Mouse (Mus musculus) embryonic fibroblast, embryonic 13.5 days (primary cell): Measurements from ENCODE around the gene Hipk4. TPM values are rescaled to one million over a fixed set of nuclear protein-coding genes. Genes with fewer than 3 reads are reported as not detected.
A peak's percentile ranks its signal among the peaks of the same experiment; 100 is the strongest.

Source experiments
- H3K27ac ChIP-seq: 2 replicates; pipeline ENCODE4 v1.5.1; 2012; ENCODE audit warnings: low read length, control low read depth, inconsistent platforms; ENCODE audit not compliant: insufficient read depth
- H3K4me1 ChIP-seq: 2 replicates; pipeline ENCODE4 v1.6.1; 2011; ENCODE audit warnings: low read length; ENCODE audit not compliant: control insufficient read depth, insufficient read depth
- H3K4me3 ChIP-seq: 2 replicates; pipeline ENCODE4 v1.5.1; 2011; ENCODE audit warnings: mild to moderate bottlenecking, control low read depth, low read length; ENCODE audit not compliant: insufficient read depth
- CTCF ChIP-seq: IDR thresholded peaks from 2 replicates; pipeline ENCODE4 v1.5.1; 2011; ENCODE audit warnings: mild to moderate bottlenecking, control low read depth, low read length, moderate library complexity, borderline replicate concordance; ENCODE audit not compliant: insufficient read depth
- POLR2A ChIP-seq: IDR thresholded peaks from 2 replicates; pipeline ENCODE4 v1.6.1; 2011; ENCODE audit warnings: low read depth, mild to moderate bottlenecking, control low read depth, low read length, moderate library complexity
- polyA plus RNA-seq: library from polyadenylated mRNA; stranded (reverse); fragments of >200 nt; gene quantifications from 2 replicates; pipeline ENCODE4 v1.2.4, GENCODE M21; 2011; ENCODE audit warnings: low read depth; ENCODE audit not compliant: missing spikeins, insufficient read length

Gene Hipk4
- polyA plus RNA-seq, 1 experiment = 1.5 TPM

DNA sequence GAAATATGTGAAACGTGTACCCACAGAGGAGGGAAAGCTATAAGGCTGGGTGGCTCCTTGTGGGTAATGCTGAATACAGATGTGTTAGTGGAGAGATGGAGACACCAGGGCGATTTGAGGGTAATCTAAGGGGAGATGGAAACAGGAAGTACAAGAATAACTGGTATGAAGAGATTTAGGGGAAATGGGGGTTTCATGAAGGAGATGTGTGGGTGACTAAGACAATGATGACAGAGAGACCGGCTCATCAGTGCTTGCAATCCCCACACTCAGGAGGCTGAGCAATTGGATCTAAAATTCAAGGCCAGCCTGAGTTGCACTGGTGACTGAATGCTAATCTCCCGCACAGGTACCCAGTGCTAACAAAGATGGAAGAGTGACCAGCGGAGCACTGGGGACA is 29.0 kb downstream of the Hipk4 start:
- TF ChIP-seq POLR2A (no peak), CTCF (no peak)
- Histone ChIP-seq H3K4me1 (no peaks in the 10 kb centered on the region), H3K4me3 (peak overlapping the region; percentile 95), H3K27ac (no peak overlapping the region)

DNA sequence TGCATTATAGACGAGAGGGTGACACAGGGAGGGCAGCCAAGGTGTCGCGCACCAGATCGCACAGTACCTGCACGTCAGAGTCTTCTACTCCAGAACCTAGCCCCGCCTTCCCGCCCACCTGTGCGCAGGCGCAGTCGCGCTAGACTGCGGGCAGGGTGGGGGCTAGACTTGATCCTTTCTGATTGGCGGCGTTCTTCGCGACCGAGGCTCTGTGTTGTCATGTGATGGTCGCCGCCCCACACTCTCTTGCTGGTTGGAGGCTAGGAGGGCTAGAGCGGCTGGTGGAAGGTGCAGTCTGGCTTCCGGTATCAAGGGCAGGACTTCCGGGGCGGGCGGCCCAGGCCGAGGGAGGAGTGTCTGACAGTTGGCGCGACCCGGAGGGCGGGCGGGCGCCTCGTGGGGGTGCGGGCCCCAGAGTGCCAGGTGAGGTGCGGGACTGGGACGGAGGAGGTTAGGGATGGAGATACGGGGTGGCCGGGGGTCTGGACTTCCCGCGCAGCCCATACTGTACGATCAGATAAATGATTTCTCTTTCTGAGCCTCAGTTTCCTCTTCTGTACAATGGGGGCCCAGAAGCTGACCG is 30.0 kb downstream of the Hipk4 start, which contains the start of the genes Pld3 and 2310022A10Rik:
Gene Pld3, minus strand, starts transcription at position 288 of the 583 bp plus-strand sequence.
Gene 2310022A10Rik, plus strand, starts transcription at position 303 of the 583 bp plus-strand sequence.
- H3K27ac ChIP-seq = no peak within 1 kb of the TSS; the same call in 1 of the 2 replicates

DNA sequence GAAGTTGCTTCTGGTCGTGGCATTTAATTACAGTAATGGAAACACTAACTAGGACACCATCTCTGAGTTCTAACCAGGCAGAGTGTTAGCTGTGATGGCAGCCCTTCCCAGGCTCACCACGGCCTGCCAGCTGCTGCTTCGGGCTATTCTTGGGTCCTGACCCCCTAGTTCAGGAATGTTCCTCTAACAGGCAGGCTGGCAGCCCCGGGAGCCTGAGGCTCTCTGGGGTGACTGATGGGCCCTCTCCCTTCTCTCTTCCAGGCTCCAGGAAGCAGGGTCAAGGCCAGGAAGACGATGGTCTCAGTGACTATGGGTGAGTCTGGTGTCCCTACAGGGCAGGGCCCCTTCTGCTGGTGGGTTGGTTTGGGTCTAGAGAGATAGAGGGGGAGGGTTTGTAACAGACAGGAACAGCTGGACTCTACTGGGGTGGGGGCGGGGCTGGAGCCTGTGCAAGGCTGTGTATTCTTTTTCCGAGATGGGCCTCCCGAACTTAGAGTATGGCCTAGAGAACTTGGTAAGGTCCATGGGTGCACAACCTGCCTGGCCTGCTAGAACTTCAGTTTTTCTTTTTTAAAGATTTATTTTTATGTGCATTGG is 37.3 kb downstream of the Hipk4 start:
- H3K4me1 ChIP-seq = no peaks in the 10 kb centered on the region
- H3K27ac ChIP-seq = no peak overlapping the region
- TF ChIP-seq POLR2A = no peak
- TF ChIP-seq CTCF = no peak
- H3K4me3 ChIP-seq = no peak overlapping the region

More for the DNA sequence above, 30.0 kb downstream of the Hipk4 start, which contains the start of the genes Pld3 and 2310022A10Rik:
- peak within 1 kb of the TSS; percentile 95 for H3K4me3 ChIP-seq
- TF ChIP-seq POLR2A (peak; percentile 73), CTCF (no peak)
- no peaks in the 10 kb centered on the region for H3K4me1 ChIP-seq

DNA sequence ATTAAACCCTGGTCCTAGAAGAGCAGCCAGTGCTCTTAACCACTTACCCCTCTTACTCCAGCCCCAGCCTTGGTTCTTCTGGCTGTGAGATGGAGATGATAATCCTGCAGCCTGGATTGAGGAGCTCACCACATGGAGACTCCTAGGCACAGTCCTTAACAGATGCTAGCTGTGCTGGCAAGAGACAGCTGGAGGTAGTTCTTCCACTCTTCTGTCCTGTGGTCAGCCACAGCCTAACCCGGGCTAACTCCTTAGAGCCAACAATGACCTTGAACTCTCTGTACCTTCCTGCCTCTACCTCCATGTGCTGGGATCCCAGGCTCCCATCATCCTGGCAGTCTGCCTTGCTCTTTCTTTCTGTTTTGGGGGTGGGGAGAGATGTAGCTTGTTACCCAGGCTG is 37.9 kb downstream of the Hipk4 start:
- H3K27ac ChIP-seq = no peak overlapping the region
- TF ChIP-seq POLR2A (no peak), CTCF (no peak)
- H3K4me1 ChIP-seq = no peaks in the 10 kb centered on the region
- no peak overlapping the region for H3K4me3 ChIP-seq

DNA sequence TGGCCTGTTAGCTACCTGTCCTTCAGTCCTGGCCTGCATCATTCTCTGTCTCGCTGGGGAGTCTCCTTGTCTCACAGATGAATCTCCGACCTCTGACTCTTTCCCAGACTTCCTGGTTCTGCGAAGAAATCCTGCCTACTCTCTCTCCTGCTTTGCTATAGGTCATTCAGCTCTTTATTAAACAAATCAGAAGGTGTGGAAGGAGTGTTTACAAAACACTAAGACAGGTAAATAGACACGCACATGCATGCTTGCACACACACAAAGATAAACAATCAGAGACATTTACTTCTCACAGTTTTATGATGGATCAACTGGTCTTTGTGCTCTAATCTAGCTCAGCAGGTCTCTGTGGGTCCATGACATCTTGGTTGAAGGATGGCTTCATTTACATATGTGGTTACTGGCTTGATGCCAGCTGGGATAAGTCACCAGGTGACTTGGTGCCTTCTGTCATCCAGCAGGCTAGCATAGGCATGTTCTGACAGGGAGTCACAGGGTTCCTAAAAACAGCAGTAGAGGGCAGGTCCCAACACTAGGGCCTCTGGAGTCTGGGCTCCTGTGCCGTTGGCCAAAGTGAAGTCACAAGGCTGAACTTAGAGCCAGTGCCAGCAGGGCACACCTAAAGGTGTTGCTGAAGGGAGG is 46.6 kb downstream of the Hipk4 start:
- TF ChIP-seq CTCF (no peak), POLR2A (no peak)
- peak overlapping the region; percentile 1; the same call in 1 of the 2 replicates for H3K27ac ChIP-seq

DNA sequence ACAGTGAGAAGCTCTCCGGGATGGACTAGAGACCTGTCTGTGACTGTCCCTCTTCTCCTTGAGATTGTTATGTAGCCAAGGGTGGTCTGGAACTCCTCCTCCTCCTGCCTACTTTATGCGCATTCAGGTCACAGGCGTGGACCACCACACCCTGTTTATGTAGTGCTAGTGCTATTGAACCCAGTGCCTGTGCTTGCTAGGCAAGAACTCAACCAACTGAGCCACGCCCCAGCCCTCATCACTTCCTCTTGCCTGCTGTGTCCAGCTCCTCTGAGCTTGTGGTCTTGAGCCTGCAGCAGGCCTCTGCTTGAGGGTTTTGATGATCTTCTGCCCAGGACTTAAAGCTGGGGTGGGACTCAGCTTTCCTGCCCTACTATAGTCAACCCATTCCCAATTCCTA is 49.1 kb downstream of the Hipk4 start:
- Histone ChIP-seq H3K4me1 (no peaks in the 10 kb centered on the region), H3K4me3 (no peak overlapping the region), H3K27ac (no peak overlapping the region)
- TF ChIP-seq POLR2A (no peak), CTCF (no peak)

More for the DNA sequence above, 46.6 kb downstream of the Hipk4 start:
- no peaks in the 10 kb centered on the region for H3K4me1 ChIP-seq
- no peak overlapping the region for H3K4me3 ChIP-seq

DNA sequence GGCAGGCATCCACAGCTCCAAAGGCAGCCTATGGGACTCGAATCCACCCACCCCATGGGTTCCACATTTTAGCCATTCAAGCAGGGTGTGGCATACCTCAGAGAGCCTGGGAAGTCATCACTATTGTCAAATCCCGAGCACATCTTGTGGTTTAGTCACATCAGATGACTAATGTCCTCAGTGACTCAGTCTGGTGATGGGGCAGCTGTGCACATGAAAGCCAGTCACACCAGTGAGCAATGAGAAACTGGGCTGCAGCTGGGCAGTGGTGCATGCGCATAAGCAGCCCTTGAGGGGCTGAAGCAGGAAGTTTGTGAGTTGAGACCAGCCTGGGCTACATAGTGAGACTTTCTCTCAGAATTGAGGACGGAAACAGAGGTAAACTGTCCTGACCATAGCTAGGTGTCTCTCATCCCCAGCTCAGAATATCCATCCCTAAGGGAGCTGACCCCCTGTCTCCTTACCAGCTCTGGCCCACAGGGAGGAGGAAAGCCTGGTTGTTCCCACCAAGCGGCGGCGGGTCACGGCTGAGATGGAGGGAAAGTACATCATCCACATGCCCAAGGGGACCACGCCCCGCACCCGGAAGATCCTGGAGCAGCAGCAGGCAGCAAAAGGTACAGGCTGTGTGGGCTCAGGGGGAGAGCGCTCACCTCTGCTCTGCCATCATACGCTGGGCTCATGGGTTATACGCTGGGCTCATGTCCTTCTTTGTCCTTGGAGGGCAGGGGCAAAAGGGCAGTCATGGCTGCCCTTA is 51.2 kb downstream of the Hipk4 start:
- no peak overlapping the region for H3K27ac ChIP-seq
- peaks cover 4% of the 10 kb centered on the region; the same call in 1 of the 2 replicates for H3K4me1 ChIP-seq
- no peak overlapping the region for H3K4me3 ChIP-seq
- TF ChIP-seq CTCF (no peak), POLR2A (no peak)

DNA sequence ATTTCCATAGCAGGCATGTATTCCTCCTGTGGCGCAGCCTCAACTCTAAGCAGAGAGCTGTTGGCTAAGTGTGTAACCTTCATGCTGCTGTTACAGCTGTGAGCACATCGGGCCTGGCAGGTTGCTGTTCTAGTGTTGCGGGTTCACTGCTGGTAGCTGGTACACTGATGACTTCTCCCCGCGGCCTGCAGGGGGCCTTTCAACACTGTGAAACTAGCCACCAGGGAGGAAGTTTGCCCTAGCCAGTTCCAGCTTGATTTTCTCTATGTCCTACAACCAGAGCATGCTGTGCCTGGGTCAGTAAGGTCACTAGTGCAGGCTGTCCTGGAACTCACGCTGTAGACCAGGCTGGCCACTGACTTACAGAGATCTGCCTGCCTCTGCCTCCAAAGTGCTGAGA is 53.8 kb downstream of the Hipk4 start:
- Histone ChIP-seq H3K4me1 (peaks cover 4% of the 10 kb centered on the region; the same call in 1 of the 2 replicates), H3K4me3 (no peak overlapping the region)
- TF ChIP-seq CTCF (no peak), POLR2A (no peak)

DNA sequence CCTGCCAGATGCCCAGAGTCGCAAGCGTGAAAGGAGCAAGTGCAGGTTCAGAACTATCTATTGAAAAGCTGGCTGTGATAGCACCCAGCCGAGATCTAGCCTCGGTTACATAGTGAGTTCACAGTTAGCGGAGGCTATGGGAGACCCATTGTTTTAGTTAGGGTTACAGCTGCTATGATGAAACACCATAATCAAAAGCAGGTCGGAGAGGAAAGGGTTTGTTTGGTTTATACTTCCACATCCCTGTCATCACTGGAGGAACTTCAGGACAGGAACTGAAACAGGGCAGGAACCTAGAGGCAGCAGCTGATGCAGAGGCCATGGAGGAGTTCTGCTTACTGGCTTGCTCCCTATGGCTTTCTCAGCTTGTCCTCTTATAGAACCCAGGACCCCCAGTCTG is 54.5 kb downstream of the Hipk4 start:
- H3K4me3 ChIP-seq = no peak overlapping the region
- peaks cover 4% of the 10 kb centered on the region; the same call in 1 of the 2 replicates for H3K4me1 ChIP-seq
- no peak overlapping the region for H3K27ac ChIP-seq
- TF ChIP-seq POLR2A = no peak
- TF ChIP-seq CTCF = no peak

More for the DNA sequence above, 53.8 kb downstream of the Hipk4 start:
- H3K27ac ChIP-seq = no peak overlapping the region

DNA sequence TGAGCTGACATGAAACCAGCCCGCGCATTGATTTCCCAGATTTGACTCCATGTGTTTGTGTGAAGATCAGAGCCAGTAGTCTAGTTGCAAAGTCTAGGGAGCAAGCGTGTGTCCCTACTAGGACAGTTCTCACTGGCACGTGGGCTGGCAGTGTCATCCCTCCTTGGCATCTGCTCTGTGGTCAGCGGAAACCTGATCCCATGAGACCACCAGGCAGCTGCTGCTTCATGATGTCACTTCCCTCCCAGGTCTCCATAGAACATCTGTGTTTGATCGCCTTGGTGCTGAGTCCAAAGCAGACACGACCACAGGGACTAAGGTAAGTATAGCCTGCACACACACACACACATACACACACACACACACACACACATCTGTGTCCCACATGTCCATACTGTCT is 55.4 kb downstream of the Hipk4 start:
- H3K4me3 ChIP-seq = no peak overlapping the region
- no peak overlapping the region for H3K27ac ChIP-seq
- no peak for TF ChIP-seq CTCF
- no peak for TF ChIP-seq POLR2A
- peaks cover 4% of the 10 kb centered on the region; the same call in 1 of the 2 replicates for H3K4me1 ChIP-seq
